Mouse (Mus musculus) cerebellum, postnatal 25 days (tissue): ENCODE data around the gene Gm28036.
"Not testable (repeated sequence)": the region's sequence is repeated elsewhere in the genome, so short reads cannot be mapped to it uniquely, and the experiment has no call there.

Experiments used
- DNase-seq, 2 experiments: peaks; one replicate each; pipeline ENCODE4 v3.0.0; 2021; ENCODE audit warnings: mixed read lengths in 2 of 2

Gene Gm28036

GRCm38 (mm10) chr2:156126992-156127391, at the start of gene Gm28036:
Gene Gm28036, minus strand, starts transcription at chr2:156127092.
- DNase-seq, result no peak

- DNase-seq, result no peak
Observed at GRCm38 (mm10) chr2:156166557-156166956, 39.7 kb upstream of the Gm28036 start.

- DNase-seq, result no peak
Observed at GRCm38 (mm10) chr2:156165478-156165877, 38.6 kb upstream of the Gm28036 start.

GRCm38 (mm10) chr2:156151538-156151937, 24.6 kb upstream of the Gm28036 start:
- DNase-seq, result no peak

- no peak for DNase-seq
Observed at GRCm38 (mm10) chr2:156147316-156147915, 20.5 kb upstream of the Gm28036 start.

GRCm38 (mm10) chr2:156146272-156146989, 19.5 kb upstream of the Gm28036 start:
- DNase-seq, result no peak

- DNase-seq, result no peak
Observed at GRCm38 (mm10) chr2:156145486-156146130, 18.7 kb upstream of the Gm28036 start.

GRCm38 (mm10) chr2:156143953-156144724, 17.2 kb upstream of the Gm28036 start, which contains the start of the genes Romo1 and Nfs1:
Gene Romo1, plus strand, starts transcription at chr2:156144039.
Gene Nfs1, minus strand, starts transcription at chr2:156144186.
- peak; percentile 93 to 95 for DNase-seq

GRCm38 (mm10) chr2:156143367-156143766, 16.5 kb upstream of the Gm28036 start:
- no peak for DNase-seq

- DNase-seq, result no peak
Observed at GRCm38 (mm10) chr2:156142820-156143219, 15.9 kb upstream of the Gm28036 start.

GRCm38 (mm10) chr2:156135695-156136094, 8.8 kb upstream of the Gm28036 start:
- DNase-seq, result no peak

- no peak for DNase-seq
Observed at GRCm38 (mm10) chr2:156134161-156134560, 7.3 kb upstream of the Gm28036 start.

GRCm38 (mm10) chr2:156123731-156124130, 3.2 kb downstream of the Gm28036 start:
- no peak for DNase-seq

GRCm38 (mm10) chr2:156119566-156119965, 7.3 kb downstream of the Gm28036 start:
- no peak for DNase-seq

- DNase-seq, result not testable (repeated sequence)
Observed at GRCm38 (mm10) chr2:156112080-156112423, 14.8 kb downstream of the Gm28036 start.

GRCm38 (mm10) chr2:156111358-156112079, 15.4 kb downstream of the Gm28036 start, which contains the start of the genes Cpne1 and Rbm12:
Gene Cpne1, minus strand, starts transcription at chr2:156111965.
Gene Rbm12, minus strand, starts transcription at chr2:156111978.
- DNase-seq, result peak; percentile 96 to 97

- peak in 1 of 2 experiments; percentile 19 for DNase-seq
Observed at GRCm38 (mm10) chr2:156110627-156111357, 16.1 kb downstream of the Gm28036 start.

- DNase-seq, result no peak
Observed at GRCm38 (mm10) chr2:156091926-156092325, 35.0 kb downstream of the Gm28036 start.

- DNase-seq, result no peak
Observed at GRCm38 (mm10) chr2:156089799-156090198, 37.1 kb downstream of the Gm28036 start.

GRCm38 (mm10) chr2:156087391-156088110, 39.3 kb downstream of the Gm28036 start:
- DNase-seq, result no peak

- no peak for DNase-seq
Observed at GRCm38 (mm10) chr2:156084541-156084940, 42.4 kb downstream of the Gm28036 start.
